Mouse (Mus musculus): ENCODE measurements around the gene Sri. TPM values are rescaled to one million over a fixed set of nuclear protein-coding genes. Genes with fewer than 3 reads are reported as not detected.

Sri gene
- polyA plus RNA-seq, 1 experiment from 2014 or later: 216 TPM

GRCm38 (mm10) chr5:8062469-8062868 is 16.6 kb downstream of the Sri start:
- Histone ChIP-seq H3K9ac (no peak overlapping the region), H3K36me3 (peaks cover 84% of the 10 kb centered on the region), H3K4me1 (replicated peaks) (peaks cover 10% of the 10 kb centered on the region), H3K4me3 (no peak overlapping the region), H3K27ac (no peak overlapping the region), H3K9me3 (replicated peaks) (no peaks in the 10 kb centered on the region), H3K27me3 (no peaks in the 10 kb centered on the region), H3K4me2 (no peak overlapping the region)
- WGBS: 97% methylated on average over 2 of the region's 2 CpGs
- ATAC-seq (replicated peaks; ENCODE audit: insufficient number of reproducible peaks, insufficient read depth, low FRiP score, low read depth): no peak

GRCm38 (mm10) chr5:8063207-8063606 is 17.3 kb downstream of the Sri start:
- no peak for ATAC-seq (replicated peaks; ENCODE audit: insufficient number of reproducible peaks, insufficient read depth, low FRiP score, low read depth)
- Histone ChIP-seq H3K4me1 (replicated peaks) (peaks cover 4% of the 10 kb centered on the region; the same call in 1 of the 2 replicates), H3K9ac (no peak overlapping the region), H3K36me3 (peaks cover 86% of the 10 kb centered on the region), H3K27me3 (no peaks in the 10 kb centered on the region), H3K4me2 (no peak overlapping the region), H3K4me3 (no peak overlapping the region), H3K9me3 (replicated peaks) (no peaks in the 10 kb centered on the region), H3K27ac (no peak overlapping the region)
- WGBS: 46% methylated on average over 6 of the region's 6 CpGs

- Histone ChIP-seq H3K27ac (no peak overlapping the region), H3K9ac (no peak overlapping the region), H3K27me3 (no peaks in the 10 kb centered on the region), H3K4me2 (no peak overlapping the region), H3K4me3 (no peak overlapping the region), H3K36me3 (peaks cover 20% of the 10 kb centered on the region), H3K9me3 (replicated peaks) (no peaks in the 10 kb centered on the region), H3K4me1 (replicated peaks) (no peaks in the 10 kb centered on the region)
- WGBS: 91% methylated on average over 9 of the region's 9 CpGs
- ATAC-seq (replicated peaks; ENCODE audit: insufficient number of reproducible peaks, insufficient read depth, low FRiP score, low read depth): no peak
Measured at GRCm38 (mm10) chr5:8073406-8073805, 27.5 kb downstream of the Sri start.

GRCm38 (mm10) chr5:8073901-8074561 is 28.2 kb downstream of the Sri start:
- WGBS: 91% methylated on average over 9 of the region's 9 CpGs
- ATAC-seq (replicated peaks; ENCODE audit: insufficient number of reproducible peaks, insufficient read depth, low FRiP score, low read depth): no peak
- peaks cover 20% of the 10 kb centered on the region for H3K36me3 ChIP-seq
- H3K4me2 ChIP-seq: no peak overlapping the region
- no peak overlapping the region for H3K27ac ChIP-seq
- H3K4me3 ChIP-seq: no peak overlapping the region
- no peaks in the 10 kb centered on the region for H3K9me3 ChIP-seq (replicated peaks)
- H3K27me3 ChIP-seq: no peaks in the 10 kb centered on the region
- no peaks in the 10 kb centered on the region for H3K4me1 ChIP-seq (replicated peaks)
- no peak overlapping the region for H3K9ac ChIP-seq

- Histone ChIP-seq H3K9ac (no peak overlapping the region), H3K27ac (no peak overlapping the region), H3K36me3 (peaks cover 9% of the 10 kb centered on the region), H3K4me2 (no peak overlapping the region), H3K27me3 (no peaks in the 10 kb centered on the region), H3K4me1 (replicated peaks) (no peaks in the 10 kb centered on the region), H3K9me3 (replicated peaks) (no peaks in the 10 kb centered on the region), H3K4me3 (no peak overlapping the region)
- no peak for ATAC-seq (replicated peaks; ENCODE audit: insufficient number of reproducible peaks, insufficient read depth, low FRiP score, low read depth)
- 83% methylated on average over 8 of the region's 8 CpGs for WGBS
Measured at GRCm38 (mm10) chr5:8077481-8077880, 31.6 kb downstream of the Sri start.

GRCm38 (mm10) chr5:8082800-8083509 is 37.1 kb downstream of the Sri start:
- H3K4me2 ChIP-seq: peak overlapping the region; percentile 18; the same call in 1 of the 2 replicates
- no peaks in the 10 kb centered on the region for H3K36me3 ChIP-seq
- no peaks in the 10 kb centered on the region for H3K9me3 ChIP-seq (replicated peaks)
- H3K9ac ChIP-seq: no peak overlapping the region
- WGBS: 48% methylated on average over 20 of the region's 20 CpGs
- no peak overlapping the region for H3K4me3 ChIP-seq
- ATAC-seq (replicated peaks; ENCODE audit: insufficient number of reproducible peaks, insufficient read depth, low FRiP score, low read depth): no peak
- H3K27me3 ChIP-seq: no peaks in the 10 kb centered on the region
- H3K27ac ChIP-seq: no peak overlapping the region
- H3K4me1 ChIP-seq (replicated peaks): peaks cover 6% of the 10 kb centered on the region; the same call in 1 of the 2 replicates

- WGBS: 81% methylated on average over 3 of the region's 3 CpGs
- Histone ChIP-seq H3K9ac (no peak overlapping the region), H3K4me1 (replicated peaks) (peaks cover 6% of the 10 kb centered on the region; the same call in 1 of the 2 replicates), H3K4me2 (no peak overlapping the region), H3K27ac (no peak overlapping the region), H3K9me3 (replicated peaks) (no peaks in the 10 kb centered on the region), H3K4me3 (no peak overlapping the region), H3K27me3 (no peaks in the 10 kb centered on the region), H3K36me3 (no peaks in the 10 kb centered on the region)
- no peak for ATAC-seq (replicated peaks; ENCODE audit: insufficient number of reproducible peaks, insufficient read depth, low FRiP score, low read depth)
Measured at GRCm38 (mm10) chr5:8085661-8086060, 39.8 kb downstream of the Sri start.

GRCm38 (mm10) chr5:8088147-8088546 is 42.3 kb downstream of the Sri start:
- Histone ChIP-seq H3K4me1 (replicated peaks) (peaks cover under 1% of the 10 kb centered on the region; the same call in 1 of the 2 replicates), H3K27me3 (no peaks in the 10 kb centered on the region), H3K9me3 (replicated peaks) (no peaks in the 10 kb centered on the region), H3K4me3 (no peak overlapping the region), H3K36me3 (no peaks in the 10 kb centered on the region), H3K27ac (no peak overlapping the region), H3K9ac (no peak overlapping the region), H3K4me2 (no peak overlapping the region)
- ATAC-seq (replicated peaks; ENCODE audit: insufficient number of reproducible peaks, insufficient read depth, low FRiP score, low read depth): no peak
- 79% methylated on average over 3 of the region's 3 CpGs for WGBS

GRCm38 (mm10) chr5:8094921-8095320 is 49.0 kb downstream of the Sri start:
- Histone ChIP-seq H3K4me3 (no peak overlapping the region), H3K4me1 (replicated peaks) (no peaks in the 10 kb centered on the region), H3K9me3 (replicated peaks) (no peaks in the 10 kb centered on the region), H3K9ac (no peak overlapping the region), H3K27ac (no peak overlapping the region), H3K27me3 (no peaks in the 10 kb centered on the region), H3K36me3 (no peaks in the 10 kb centered on the region), H3K4me2 (no peak overlapping the region)
- 77% methylated on average over 5 of the region's 5 CpGs for WGBS
- ATAC-seq (replicated peaks; ENCODE audit: insufficient number of reproducible peaks, insufficient read depth, low FRiP score, low read depth): no peak

GRCm38 (mm10) chr5:8095689-8096088 is 49.8 kb downstream of the Sri start:
- no peaks in the 10 kb centered on the region for H3K9me3 ChIP-seq (replicated peaks)
- WGBS: 71% methylated on average over 1 of the region's 1 CpGs
- H3K4me3 ChIP-seq: no peak overlapping the region
- no peak overlapping the region for H3K9ac ChIP-seq
- H3K4me2 ChIP-seq: no peak overlapping the region
- no peak overlapping the region for H3K27ac ChIP-seq
- no peaks in the 10 kb centered on the region for H3K36me3 ChIP-seq
- H3K27me3 ChIP-seq: no peaks in the 10 kb centered on the region
- H3K4me1 ChIP-seq (replicated peaks): no peaks in the 10 kb centered on the region
- ATAC-seq (replicated peaks; ENCODE audit: insufficient number of reproducible peaks, insufficient read depth, low FRiP score, low read depth): no peak

- H3K4me2 ChIP-seq: no peak overlapping the region
- no peak overlapping the region for H3K27ac ChIP-seq
- H3K4me3 ChIP-seq: no peak overlapping the region
- no peaks in the 10 kb centered on the region for H3K36me3 ChIP-seq
- no peak overlapping the region for H3K9ac ChIP-seq
- ATAC-seq (replicated peaks; ENCODE audit: insufficient number of reproducible peaks, insufficient read depth, low FRiP score, low read depth): no peak
- WGBS: 91% methylated on average over 3 of the region's 3 CpGs
- H3K4me1 ChIP-seq (replicated peaks): peaks cover 4% of the 10 kb centered on the region
- H3K9me3 ChIP-seq (replicated peaks): no peaks in the 10 kb centered on the region
- no peaks in the 10 kb centered on the region for H3K27me3 ChIP-seq
Measured at GRCm38 (mm10) chr5:8111691-8112090, 65.8 kb downstream of the Sri start.

GRCm38 (mm10) chr5:8112246-8112645 is 66.4 kb downstream of the Sri start:
- no peak overlapping the region for H3K27ac ChIP-seq
- WGBS: 89% methylated on average over 5 of the region's 5 CpGs

More at GRCm38 (mm10) chr5:8112246-8112645, 66.4 kb downstream of the Sri start:
- ATAC-seq (replicated peaks; ENCODE audit: insufficient number of reproducible peaks, insufficient read depth, low FRiP score, low read depth): no peak
- no peak overlapping the region for H3K4me2 ChIP-seq
- no peak overlapping the region for H3K4me3 ChIP-seq
- H3K27me3 ChIP-seq: no peaks in the 10 kb centered on the region
- H3K9ac ChIP-seq: no peak overlapping the region
- no peaks in the 10 kb centered on the region for H3K9me3 ChIP-seq (replicated peaks)
- H3K36me3 ChIP-seq: no peaks in the 10 kb centered on the region
- H3K4me1 ChIP-seq (replicated peaks): peaks cover 7% of the 10 kb centered on the region
